Comparison of ENCODE assay signal across 17 mouse cellular contexts in genomic region chr7:140836243-140837115, GRCm38 (mm10). TPM values are rescaled to one million over a fixed set of nuclear protein-coding genes. Genes with fewer than 3 reads are reported as not detected.
DNase-seq lines count a peak whose midpoint lies in the region; ATAC-seq lines count a peak whose summit lies in the region.
"Had no signal": no experiment of that assay in that cellular context is flagged by ENCODE, and none has a peak within 500 bp of the region (broad histone marks: within the 10 kb centered on the region; RNA-seq: fewer than 3 reads in every experiment).

No protein-coding gene starts in this region.

- DNase-seq in frontal cortex, postnatal 25 days (ENCODE audit: low spot score in 2 of 2) = no peak
- DNase-seq in limb, embryonic 10.5 days (ENCODE audit: low spot score) = no peak
- peak; percentile 40 to 74 for DNase-seq in frontal cortex, postnatal 36 days (ENCODE audit: low spot score in 2 of 2)
- DNase-seq in right cerebral cortex, postnatal 25 days = peak; percentile 51
- no peak for DNase-seq in kidney, postnatal 14 days
- DNase-seq: B cell, adult 2 months; lung, embryonic 14.5 days had no signal

- no peaks in the 10 kb centered on the region for H3K9me3 ChIP-seq in limb, embryonic 13.5 days
- H3K9me3 ChIP-seq in limb, embryonic 10.5 days (replicated peaks) = no peaks in the 10 kb centered on the region
- H3K9me3 ChIP-seq: embryonic facial prominence, embryonic 15.5 days; forebrain, embryonic 10.5 days; heart, embryonic 15.5 days; limb, embryonic 12.5 days; neural tube, embryonic 12.5 days had no signal

- H3K9ac ChIP-seq in limb, embryonic 13.5 days = 0 out of 2 replicates have a peak overlapping the region, but pooled peaks have one; percentile 19
- H3K9ac ChIP-seq: embryonic facial prominence, embryonic 15.5 days; heart, embryonic 15.5 days; limb, embryonic 12.5 days; lung, embryonic 14.5 days; neural tube, embryonic 12.5 days had no signal

- no peak overlapping the region for H3K4me2 ChIP-seq in limb, embryonic 13.5 days (replicated peaks)
- H3K4me2 ChIP-seq: heart, embryonic 15.5 days; limb, embryonic 12.5 days; midbrain, embryonic 11.5 days; neural tube, embryonic 12.5 days had no signal

- ATAC-seq in frontal cortex, adult (ENCODE audit: low TSS enrichment) = peak; percentile 68
- ATAC-seq in limb, embryonic 13.5 days (ENCODE audit: low FRiP score, low read depth) = no peak

- no peak overlapping the region for H3K4me3 ChIP-seq in limb, embryonic 13.5 days
- H3K4me3 ChIP-seq in limb, embryonic 10.5 days = no peak overlapping the region
- H3K4me3 ChIP-seq: forebrain, embryonic 10.5 days; heart, embryonic 15.5 days; limb, embryonic 12.5 days; neural tube, embryonic 12.5 days had no signal

- no peaks in the 10 kb centered on the region for H3K36me3 ChIP-seq in limb, embryonic 13.5 days
- H3K36me3 ChIP-seq in limb, embryonic 10.5 days = no peaks in the 10 kb centered on the region
- H3K36me3 ChIP-seq: embryonic facial prominence, embryonic 15.5 days; forebrain, embryonic 10.5 days; heart, embryonic 15.5 days; limb, embryonic 12.5 days; neural tube, embryonic 12.5 days had no signal

- H3K27ac ChIP-seq in limb, embryonic 13.5 days = no peak overlapping the region
- no peak overlapping the region for H3K27ac ChIP-seq in limb, embryonic 10.5 days
- H3K27ac ChIP-seq: embryonic facial prominence, embryonic 15.5 days; heart, embryonic 15.5 days; limb, embryonic 12.5 days; neural tube, embryonic 12.5 days had no signal

- H3K27me3 ChIP-seq in limb, embryonic 13.5 days = peaks cover 28% of the 10 kb centered on the region
- peaks cover 27% of the 10 kb centered on the region for H3K27me3 ChIP-seq in limb, embryonic 10.5 days (ENCODE audit: low read depth, poor library complexity, severe bottlenecking)

- no peaks in the 10 kb centered on the region for H3K4me1 ChIP-seq in limb, embryonic 13.5 days
- H3K4me1 ChIP-seq in limb, embryonic 10.5 days = peaks cover 7% of the 10 kb centered on the region; the same call in 1 of the 2 replicates
- H3K4me1 ChIP-seq: heart, embryonic 15.5 days; neural tube, embryonic 12.5 days had no signal

- WGBS in limb, embryonic 13.5 days = 83% methylated on average over 9 of the region's 9 CpGs
- WGBS in limb, embryonic 10.5 days = 87% methylated on average over 9 of the region's 9 CpGs

RNA-seq across cellular contexts. Expression of gene Urah, which starts 1.7 kb away (rescaled TPM):
- 1.0 and 1.4 TPM in 2 replicates for polyA plus RNA-seq in limb, embryonic 13.5 days (2015; fragmentation: Nextera tagmentation; extraction: Ambion mirVana)
- polyA plus RNA-seq in limb, embryonic 10.5 days (2016; fragmentation: Nextera tagmentation; extraction: Ambion mirVana) = 0.75 and 0.95 TPM in 2 replicates
- polyA plus RNA-seq: midbrain, embryonic 11.5 days; neural tube, embryonic 12.5 days had no signal

RNA-seq across cellular contexts. Expression of gene Scgb1c1, which starts 8.9 kb away (rescaled TPM):
- not detected in 2 replicates for polyA plus RNA-seq in limb, embryonic 13.5 days (2015; fragmentation: Nextera tagmentation; extraction: Ambion mirVana)
- not detected in 2 replicates for polyA plus RNA-seq in limb, embryonic 10.5 days (2016; fragmentation: Nextera tagmentation; extraction: Ambion mirVana)
- polyA plus RNA-seq: forebrain, embryonic 10.5 days; heart, embryonic 15.5 days; kidney, embryonic 14.5 days; large intestine, adult 2 months; limb, embryonic 12.5 days; lung, embryonic 14.5 days; midbrain, embryonic 11.5 days; neural tube, embryonic 12.5 days had no signal

RNA-seq across cellular contexts. Expression of gene Odf3, which starts 11.1 kb away (rescaled TPM):
- polyA plus RNA-seq in limb, embryonic 13.5 days (2015; fragmentation: Nextera tagmentation; extraction: Ambion mirVana) = not detected in 2 replicates
- polyA plus RNA-seq in limb, embryonic 10.5 days (2016; fragmentation: Nextera tagmentation; extraction: Ambion mirVana) = not detected in 2 replicates
- polyA plus RNA-seq: forebrain, embryonic 10.5 days; heart, embryonic 15.5 days; kidney, embryonic 14.5 days; large intestine, adult 2 months; limb, embryonic 12.5 days; lung, embryonic 14.5 days; midbrain, embryonic 11.5 days; neural tube, embryonic 12.5 days had no signal

RNA-seq across cellular contexts. Expression of gene Zfp941, which starts 14.5 kb away (rescaled TPM):
- 2.7 and 3.0 TPM in 2 replicates for polyA plus RNA-seq in limb, embryonic 13.5 days (2015; fragmentation: Nextera tagmentation; extraction: Ambion mirVana)
- 2.1 and 2.2 TPM in 2 replicates for polyA plus RNA-seq in limb, embryonic 10.5 days (2016; fragmentation: Nextera tagmentation; extraction: Ambion mirVana)

RNA-seq across cellular contexts. Expression of gene Gm45785, which starts 19.7 kb away (rescaled TPM):
- polyA plus RNA-seq in limb, embryonic 13.5 days (2015; fragmentation: Nextera tagmentation; extraction: Ambion mirVana) = not detected in 2 replicates
- not detected in 2 replicates for polyA plus RNA-seq in limb, embryonic 10.5 days (2016; fragmentation: Nextera tagmentation; extraction: Ambion mirVana)
- polyA plus RNA-seq: embryonic facial prominence, embryonic 15.5 days; forebrain, embryonic 10.5 days; heart, embryonic 15.5 days; kidney, embryonic 14.5 days; large intestine, adult 2 months; lung, embryonic 14.5 days; midbrain, embryonic 11.5 days; neural tube, embryonic 12.5 days had no signal

Comparison
In these comparisons a context has a peak if more than half of its experiments do, and no peak if none do; other contexts are left out.
1. DNase-seq: peak in frontal cortex, postnatal 36 days (2 of 2) and right cerebral cortex, postnatal 25 days (single experiment); none in frontal cortex, postnatal 25 days (0 of 2), limb, embryonic 10.5 days (single experiment) and kidney, postnatal 14 days (single experiment).